Mouse (Mus musculus) lung, embryonic 16.5 days (tissue): ENCODE measurements around the gene Cenpu. TPM values are rescaled to one million over a fixed set of nuclear protein-coding genes. Genes with fewer than 3 reads are reported as not detected.
A peak's percentile ranks its signal among the peaks of the same experiment; 100 is the strongest.

ENCODE experiments used
- ATAC-seq: fragments of 200-750 bp; cut with Nextera tagmentation; 2 replicates; pipeline ENCODE4 v1.8.0; 2017; ENCODE audit warnings: low read depth, mild to moderate bottlenecking, moderate library complexity
- H3K27ac ChIP-seq: fragments of 300-500 bp; sonication (generic); 2 replicates; pipeline ENCODE4 v1.5.1; 2014; ENCODE audit warnings: mild to moderate bottlenecking, control low read depth, low read length
- H3K27me3 ChIP-seq: fragments of 300-500 bp; sonication (generic); 2 replicates; pipeline ENCODE4 v1.6.1; 2014; ENCODE audit warnings: low read depth, low read length, mixed read lengths; ENCODE audit not compliant: control insufficient read depth, insufficient read depth
- H3K36me3 ChIP-seq: fragments of 300-500 bp; sonication (generic); 2 replicates; pipeline ENCODE4 v1.6.1; 2014; ENCODE audit warnings: low read length; ENCODE audit not compliant: control insufficient read depth, insufficient read depth
- H3K4me1 ChIP-seq: fragments of 300-500 bp; sonication (generic); replicated peaks from 2 replicates; pipeline ENCODE4 v1.6.1; 2014; ENCODE audit warnings: low read length, mixed read lengths; ENCODE audit not compliant: control insufficient read depth, insufficient read depth
- H3K4me2 ChIP-seq: fragments of 300-500 bp; sonication (generic); 2 replicates; pipeline ENCODE4 v1.6.1; 2014; ENCODE audit warnings: low read depth, low read length, control low read depth
- H3K4me3 ChIP-seq: fragments of 300-500 bp; sonication (generic); 2 replicates; pipeline ENCODE4 v1.5.1; 2014; ENCODE audit warnings: mild to moderate bottlenecking, low read length, control low read depth
- H3K9ac ChIP-seq: fragments of 300-500 bp; sonication (generic); 2 replicates; pipeline ENCODE4 v1.6.1; 2014; ENCODE audit warnings: low read length, control low read depth
- H3K9me3 ChIP-seq: fragments of 300-500 bp; sonication (generic); 2 replicates; pipeline ENCODE4 v1.6.1; 2016; ENCODE audit warnings: low read length; ENCODE audit not compliant: control insufficient read depth
- WGBS: fragments of 180-500 bp; shearing (Covaris S2); extraction: QIAGEN DNeasy Blood & Tissue Kit; methylation state at CpG from one replicate; pipeline ENCODE4 v1.1.7; 2014; 5-methylcytosine and 5-hydroxymethylcytosine counted together
- polyA plus RNA-seq: library from polyadenylated mRNA; unstranded; fragments of >200 nt; fragmentation: Nextera tagmentation; extraction: Ambion mirVana; gene quantifications from 2 replicates; pipeline ENCODE4 v1.2.1, GENCODE M21; 2015

Cenpu gene
- polyA plus RNA-seq, 1 experiment from 2014 or later = 22.3 TPM

DNA sequence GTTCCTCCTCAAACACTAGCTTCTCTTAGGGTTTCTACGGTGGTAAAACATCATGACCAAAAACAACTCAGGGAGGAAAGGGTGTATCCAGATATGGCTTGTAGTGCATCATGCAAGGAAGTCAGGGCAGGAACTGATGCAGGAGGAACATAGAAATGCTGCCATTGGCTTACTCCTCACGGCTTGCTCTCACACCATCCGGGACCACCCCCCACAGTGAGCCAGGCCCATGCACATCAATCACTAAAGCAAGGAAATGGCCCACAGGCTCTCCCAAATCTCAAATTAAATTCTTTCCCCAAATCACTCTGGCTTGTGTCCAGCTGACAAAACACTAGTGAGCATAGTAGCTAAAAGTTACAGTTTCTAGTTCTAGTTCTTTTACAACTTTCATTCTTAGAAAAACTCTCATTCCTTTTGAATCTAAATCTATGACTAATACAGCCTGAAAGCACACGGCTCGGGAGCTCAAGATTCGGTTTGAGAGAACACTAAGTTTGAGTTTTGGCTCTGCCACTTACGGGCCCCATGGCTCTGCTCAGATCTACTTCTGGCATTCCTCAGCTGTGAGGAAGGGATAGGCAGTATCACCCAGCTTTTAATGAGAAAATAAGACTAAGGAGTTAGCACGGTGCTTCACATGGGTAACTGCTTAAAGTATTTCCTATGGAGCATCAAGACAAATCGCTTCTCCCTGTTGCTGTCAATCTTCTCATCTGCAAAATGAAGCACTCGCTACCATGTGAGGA is 49.3 kb downstream of the Cenpu start:
- H3K27me3 ChIP-seq = no peaks in the 10 kb centered on the region
- H3K4me3 ChIP-seq = no peak overlapping the region
- ATAC-seq = no peak
- H3K36me3 ChIP-seq = no peaks in the 10 kb centered on the region
- H3K27ac ChIP-seq = no peak overlapping the region
- H3K4me1 ChIP-seq = no peaks in the 10 kb centered on the region
- H3K9me3 ChIP-seq = no peaks in the 10 kb centered on the region
- H3K4me2 ChIP-seq = no peak overlapping the region
- no peak overlapping the region for H3K9ac ChIP-seq
- WGBS = 53% methylated on average over 10 of the region's 10 CpGs

DNA sequence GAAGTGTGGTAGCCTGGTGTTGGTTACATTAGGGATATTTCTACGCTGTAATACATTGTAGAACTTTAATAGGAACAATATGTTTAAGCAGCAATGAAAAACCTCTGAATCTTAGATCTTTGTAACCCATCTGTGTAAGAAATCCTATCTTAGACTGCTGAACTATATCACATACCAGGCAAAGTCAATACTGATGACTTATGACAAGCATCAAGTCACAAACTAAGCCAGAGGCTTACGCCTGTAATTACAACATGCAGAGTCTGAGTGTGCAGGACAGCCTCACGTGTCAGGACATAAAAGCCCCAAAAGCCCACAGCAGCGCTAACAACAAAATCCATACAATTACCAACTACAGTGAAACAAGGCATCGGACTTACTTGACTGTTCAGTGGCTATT is 51.8 kb downstream of the Cenpu start:
- H3K27me3 ChIP-seq = no peaks in the 10 kb centered on the region
- no peak for ATAC-seq
- 88% methylated on average over 5 of the region's 5 CpGs for WGBS
- no peaks in the 10 kb centered on the region for H3K36me3 ChIP-seq
- H3K9ac ChIP-seq = no peak overlapping the region
- H3K4me1 ChIP-seq = no peaks in the 10 kb centered on the region
- H3K4me2 ChIP-seq = no peak overlapping the region
- no peak overlapping the region for H3K27ac ChIP-seq
- H3K4me3 ChIP-seq = no peak overlapping the region
- no peaks in the 10 kb centered on the region for H3K9me3 ChIP-seq

DNA sequence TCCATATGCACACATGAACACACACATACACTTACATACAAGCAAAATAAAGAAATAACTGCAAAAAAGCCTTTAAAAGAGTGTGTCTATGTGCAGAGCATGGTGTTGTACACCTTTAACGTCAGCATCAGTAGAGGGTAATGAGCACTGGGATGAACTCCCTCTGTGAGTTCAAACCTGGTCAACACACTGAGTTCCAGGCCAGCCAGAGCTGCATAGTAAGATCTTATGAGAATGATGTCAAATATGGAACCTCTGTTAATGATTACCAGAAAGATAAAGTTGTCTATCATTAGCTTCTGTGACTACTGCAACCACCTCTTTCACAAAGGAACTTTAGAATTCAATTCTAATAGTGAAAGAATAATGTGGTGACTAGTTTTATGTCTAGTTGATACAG is 55.1 kb downstream of the Cenpu start:
- no peak overlapping the region for H3K27ac ChIP-seq
- no peak for ATAC-seq
- no peak overlapping the region for H3K9ac ChIP-seq
- no peaks in the 10 kb centered on the region for H3K27me3 ChIP-seq
- no peak overlapping the region for H3K4me2 ChIP-seq
- H3K4me3 ChIP-seq = no peak overlapping the region
- 64% methylated on average over 1 of the region's 1 CpGs for whole genome bisulfite sequencing
- H3K4me1 ChIP-seq = no peaks in the 10 kb centered on the region
- H3K9me3 ChIP-seq = no peaks in the 10 kb centered on the region
- peaks cover 2% of the 10 kb centered on the region; the same call in 1 of the 2 replicates for H3K36me3 ChIP-seq

DNA sequence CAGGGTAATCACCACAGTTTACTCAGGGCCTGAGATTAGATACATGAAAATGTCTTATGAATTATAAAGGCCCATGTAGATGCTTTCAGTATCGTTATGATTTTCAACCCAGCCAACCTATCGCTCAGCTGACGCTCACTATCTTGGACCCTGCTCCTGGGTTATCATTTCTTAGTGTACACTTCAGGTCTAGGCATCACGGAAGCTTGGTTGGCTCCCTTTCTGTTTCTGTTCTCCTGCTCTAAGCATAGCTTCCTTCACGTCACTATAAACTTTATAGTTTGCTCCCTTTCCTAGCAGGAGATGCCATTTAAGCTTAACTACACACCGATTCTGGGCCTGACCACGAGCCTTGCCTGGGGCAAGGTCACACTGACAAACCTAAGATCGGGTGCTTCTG is 59.7 kb downstream of the Cenpu start:
- H3K36me3 ChIP-seq = peaks cover 2% of the 10 kb centered on the region; the same call in 1 of the 2 replicates
- H3K27me3 ChIP-seq = no peaks in the 10 kb centered on the region
- no peak overlapping the region for H3K4me2 ChIP-seq
- no peak for ATAC-seq
- no peak overlapping the region for H3K4me3 ChIP-seq
- no peak overlapping the region for H3K27ac ChIP-seq
- no peaks in the 10 kb centered on the region for H3K9me3 ChIP-seq
- WGBS = 77% methylated on average over 8 of the region's 8 CpGs
- no peak overlapping the region for H3K9ac ChIP-seq
- peaks cover 16% of the 10 kb centered on the region for H3K4me1 ChIP-seq

DNA sequence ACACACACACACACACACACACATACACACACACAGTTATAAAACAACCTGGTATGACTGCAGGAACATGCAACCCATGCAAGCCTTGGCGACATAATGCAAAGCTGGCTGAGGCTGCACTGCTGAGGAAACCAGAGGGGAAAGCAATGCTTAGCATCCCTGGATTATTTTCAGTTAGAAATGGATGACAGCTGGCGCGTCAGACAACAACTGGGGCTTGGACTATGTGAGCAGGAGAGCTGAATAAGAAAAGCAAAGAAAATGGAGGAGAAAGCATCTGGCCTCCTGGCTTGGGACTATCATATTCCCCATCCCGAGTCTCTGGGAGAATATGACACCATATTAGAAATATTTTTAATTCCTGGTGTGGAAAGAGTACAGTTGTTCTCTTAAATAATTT is 61.1 kb downstream of the Cenpu start:
- Histone ChIP-seq H3K4me1 (peaks cover 16% of the 10 kb centered on the region), H3K27me3 (no peaks in the 10 kb centered on the region), H3K4me3 (no peak overlapping the region), H3K9me3 (no peaks in the 10 kb centered on the region), H3K36me3 (peaks cover 2% of the 10 kb centered on the region; the same call in 1 of the 2 replicates), H3K27ac (no peak overlapping the region), H3K9ac (no peak overlapping the region), H3K4me2 (no peak overlapping the region)
- no peak for ATAC-seq
- 66% methylated on average over 4 of the region's 4 CpGs for WGBS

DNA sequence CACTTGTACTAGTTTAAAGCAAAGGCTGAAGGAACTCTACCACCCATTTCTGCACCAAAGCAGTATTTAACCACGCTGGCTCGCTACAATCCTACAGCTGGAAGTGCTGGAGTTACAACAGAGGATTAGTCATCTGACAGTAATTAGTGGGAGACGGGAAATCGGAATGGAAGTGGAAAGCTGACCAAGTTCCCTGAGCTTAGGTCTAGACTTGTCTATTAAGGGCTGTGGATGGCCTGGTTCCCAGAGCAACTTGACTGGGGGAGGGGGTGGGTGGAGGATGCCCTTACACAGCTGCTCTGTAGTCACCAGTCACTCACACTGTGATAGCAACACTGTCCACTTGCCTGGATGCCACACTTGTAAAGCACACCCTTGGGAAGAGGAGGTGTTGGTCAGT is 61.5 kb downstream of the Cenpu start:
- no peaks in the 10 kb centered on the region for H3K27me3 ChIP-seq
- ATAC-seq = no peak
- peaks cover 2% of the 10 kb centered on the region; the same call in 1 of the 2 replicates for H3K36me3 ChIP-seq
- H3K4me2 ChIP-seq = no peak overlapping the region
- H3K9ac ChIP-seq = no peak overlapping the region
- WGBS = 62% methylated on average over 4 of the region's 4 CpGs
- no peak overlapping the region for H3K4me3 ChIP-seq
- peak overlapping the region; percentile 52; the same call in 1 of the 2 replicates for H3K27ac ChIP-seq
- H3K9me3 ChIP-seq = no peaks in the 10 kb centered on the region
- H3K4me1 ChIP-seq = peaks cover 16% of the 10 kb centered on the region

DNA sequence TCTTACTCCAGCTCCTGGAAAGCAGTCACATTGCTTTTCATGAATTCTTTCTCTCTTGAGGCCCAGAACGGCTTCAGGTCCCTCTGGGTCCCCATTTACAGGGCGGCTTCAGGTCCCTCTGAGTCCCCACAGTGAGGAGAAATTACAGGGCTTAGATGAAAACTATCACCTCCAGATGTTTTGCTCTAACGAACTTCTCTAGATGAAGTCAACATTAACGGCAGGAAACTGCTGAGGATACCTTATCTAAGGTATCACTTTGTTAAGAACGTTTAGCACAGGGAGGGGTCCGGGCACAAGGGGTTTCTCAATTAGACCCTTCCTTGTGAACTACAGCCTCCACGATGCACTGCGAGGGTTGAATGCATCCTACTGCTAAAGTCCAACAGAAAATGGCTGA is 64.1 kb downstream of the Cenpu start:
- 81% methylated on average over 8 of the region's 8 CpGs for WGBS
- Histone ChIP-seq H3K27me3 (no peaks in the 10 kb centered on the region), H3K4me2 (peak overlapping the region; percentile 68), H3K27ac (no peak overlapping the region), H3K36me3 (no peaks in the 10 kb centered on the region), H3K4me3 (no peak overlapping the region; the same call in 1 of the 2 replicates), H3K9me3 (no peaks in the 10 kb centered on the region), H3K4me1 (peaks cover 24% of the 10 kb centered on the region), H3K9ac (no peak overlapping the region)
- ATAC-seq = no peak

DNA sequence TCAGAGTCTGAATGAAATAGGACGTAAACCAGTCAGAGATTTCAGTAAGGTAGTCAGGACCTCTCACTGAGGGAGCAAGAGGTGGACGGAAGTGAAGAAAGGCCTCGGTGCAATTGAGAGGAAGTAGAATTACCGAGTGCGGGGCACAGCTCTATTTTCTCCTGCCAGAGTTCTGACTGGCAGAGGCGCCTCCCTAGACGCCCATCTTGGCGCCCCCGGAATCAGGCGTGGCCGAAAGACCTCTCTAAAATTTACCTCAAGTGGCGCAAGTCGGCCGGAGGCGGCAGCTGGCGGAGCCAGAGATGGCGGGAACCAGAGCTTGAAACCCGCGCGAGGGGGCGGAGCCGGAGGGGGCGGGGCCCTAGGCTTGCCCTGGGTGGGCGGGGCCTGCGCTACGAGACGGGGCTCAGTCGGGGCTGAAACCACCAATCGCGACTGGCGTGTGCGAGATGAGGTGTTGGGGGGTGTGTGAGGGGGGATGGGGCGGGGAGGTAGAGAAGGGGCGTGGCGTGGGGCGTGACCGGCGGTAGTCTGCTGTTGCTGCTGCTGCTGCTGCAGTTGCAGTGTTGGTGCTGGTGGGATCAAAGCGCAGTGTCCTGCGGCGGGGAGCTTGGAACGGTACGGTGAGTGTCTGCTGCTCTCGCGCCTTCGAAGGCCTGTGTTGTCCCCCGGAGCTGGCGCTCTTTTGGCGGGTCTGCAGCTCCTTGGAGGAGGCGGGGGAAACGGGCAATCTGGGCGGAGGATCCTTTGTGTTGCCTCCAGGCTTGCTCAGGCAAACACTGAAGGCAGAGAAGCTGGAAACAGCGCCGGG is 65.3 kb downstream of the Cenpu start, which contains the start of the genes Primpol and Casp3:
Gene Primpol, minus strand, starts transcription at position 334 of the 811 bp plus-strand sequence.
Gene Casp3, plus strand, starts transcription at position 413 of the 811 bp plus-strand sequence.
- H3K36me3 ChIP-seq = no peaks in the 10 kb centered on the region
- H3K27ac ChIP-seq = peak within 1 kb of the TSS; percentile 96
- H3K9me3 ChIP-seq = no peaks in the 10 kb centered on the region
- peak within 1 kb of the TSS; percentile 76 for H3K4me2 ChIP-seq
- H3K4me3 ChIP-seq = peak within 1 kb of the TSS; percentile 69
- no peaks in the 10 kb centered on the region for H3K27me3 ChIP-seq
- WGBS = under 1% methylated on average over 51 of the region's 54 CpGs
- peaks cover 24% of the 10 kb centered on the region for H3K4me1 ChIP-seq
- H3K9ac ChIP-seq = peak within 1 kb of the TSS; percentile 79
- ATAC-seq = peak; percentile 97
